Mouse (Mus musculus) splenic B cell, adult 2 months (primary cell): Measurements from ENCODE around the gene Bcar1.

Source experiments
- DNase-seq: peaks from one replicate; pipeline ENCODE4 v3.0.0-alpha.2; 2011; ENCODE audit warnings: low read depth, low spot score
- H3K27me3 ChIP-seq: 2 replicates; pipeline ENCODE4 v1.6.1; 2012; ENCODE audit warnings: mild to moderate bottlenecking, low read length, moderate library complexity, mixed read lengths; ENCODE audit not compliant: control insufficient read depth, poor library complexity, insufficient read depth, severe bottlenecking
- H3K36me3 ChIP-seq: 2 replicates; pipeline ENCODE4 v1.6.1; 2012; ENCODE audit warnings: mild to moderate bottlenecking, low read length, moderate library complexity, mixed read lengths; ENCODE audit not compliant: control insufficient read depth, poor library complexity, insufficient read depth, severe bottlenecking

The Bcar1 gene

GRCm38 (mm10) chr8:111743792-111744696 lies at the start of gene Bcar1:
Bcar1 (minus strand) TSS chr8:111743809.
- DNase-seq: no peak
- H3K27me3 ChIP-seq: no peaks in the 10 kb centered on the region
- no peaks in the 10 kb centered on the region for H3K36me3 ChIP-seq

DNA sequence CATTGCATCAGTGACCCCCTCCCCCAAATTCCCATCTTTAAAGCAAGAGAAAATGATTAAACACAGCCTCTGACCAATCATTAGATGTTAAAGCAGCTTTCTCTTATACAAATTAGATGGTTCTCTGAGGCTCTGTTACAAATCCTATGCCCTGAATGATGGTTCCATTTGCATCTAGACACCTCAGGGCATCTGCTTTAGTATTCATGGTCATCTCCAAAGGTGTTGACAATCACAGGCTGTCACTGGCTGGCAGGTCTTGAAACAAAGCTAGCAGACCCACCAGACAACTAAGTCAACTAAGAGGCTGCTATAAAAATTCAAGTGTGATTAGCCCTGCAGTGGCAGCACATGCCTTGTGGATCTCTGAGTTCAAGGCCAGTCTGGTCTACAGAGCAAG lies 46.0 kb upstream of the Bcar1 start:
- DNase-seq: no peak
- H3K36me3 ChIP-seq: no peaks in the 10 kb centered on the region

GRCm38 (mm10) chr8:111789200-111789599 lies 45.6 kb upstream of the Bcar1 start:
- H3K27me3 ChIP-seq: no peaks in the 10 kb centered on the region
- DNase-seq: no peak
- H3K36me3 ChIP-seq: no peaks in the 10 kb centered on the region

More for the DNA sequence above, 46.0 kb upstream of the Bcar1 start:
- H3K27me3 ChIP-seq: no peaks in the 10 kb centered on the region

DNA sequence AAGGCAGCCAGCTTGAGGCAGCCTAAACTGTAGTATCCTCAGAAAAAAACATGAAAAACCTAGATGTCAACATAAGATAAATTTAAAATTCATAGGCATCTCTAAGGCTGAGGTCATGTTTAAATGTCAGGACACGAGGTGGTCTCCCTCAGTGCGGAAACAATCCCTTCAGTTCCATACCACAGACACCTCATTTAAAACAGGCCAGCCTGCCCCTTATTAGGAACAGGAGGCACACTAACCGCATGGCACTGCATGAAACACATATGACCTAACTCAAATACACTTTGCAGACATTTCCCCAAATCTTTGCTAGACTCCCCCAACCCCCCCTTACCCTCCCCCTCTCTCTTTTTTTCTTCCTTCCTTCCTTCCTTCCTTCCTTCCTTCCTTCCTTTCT lies 44.9 kb upstream of the Bcar1 start:
- H3K27me3 ChIP-seq: no peaks in the 10 kb centered on the region
- no peak for DNase-seq
- H3K36me3 ChIP-seq: no peaks in the 10 kb centered on the region

DNA sequence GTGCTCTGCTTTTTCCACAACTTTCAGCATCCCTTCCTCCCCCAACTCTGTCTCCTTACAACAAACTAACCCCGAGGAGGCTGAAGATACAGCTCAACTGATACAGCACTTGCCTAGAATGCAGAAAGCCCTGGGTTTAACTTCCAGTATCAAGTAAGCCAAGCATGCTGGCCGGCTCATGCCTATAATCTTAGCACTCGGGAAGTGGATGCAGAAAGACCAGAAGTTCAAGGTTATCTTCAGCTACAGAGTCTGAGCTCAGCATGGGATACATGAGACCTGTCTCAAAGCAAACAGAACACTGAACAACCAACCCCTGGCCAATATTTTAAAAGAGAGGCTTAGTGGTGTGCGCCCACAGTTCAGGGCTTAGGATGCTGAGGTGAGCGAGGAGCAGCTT lies 44.5 kb upstream of the Bcar1 start:
- Histone ChIP-seq H3K36me3 (no peaks in the 10 kb centered on the region), H3K27me3 (no peaks in the 10 kb centered on the region)
- no peak for DNase-seq

GRCm38 (mm10) chr8:111787683-111788082 lies 44.1 kb upstream of the Bcar1 start:
- Histone ChIP-seq H3K27me3 (no peaks in the 10 kb centered on the region), H3K36me3 (0 out of 2 replicates have a peak, but pooled peaks cover 2% of the 10 kb centered on the region)
- no peak for DNase-seq

DNA sequence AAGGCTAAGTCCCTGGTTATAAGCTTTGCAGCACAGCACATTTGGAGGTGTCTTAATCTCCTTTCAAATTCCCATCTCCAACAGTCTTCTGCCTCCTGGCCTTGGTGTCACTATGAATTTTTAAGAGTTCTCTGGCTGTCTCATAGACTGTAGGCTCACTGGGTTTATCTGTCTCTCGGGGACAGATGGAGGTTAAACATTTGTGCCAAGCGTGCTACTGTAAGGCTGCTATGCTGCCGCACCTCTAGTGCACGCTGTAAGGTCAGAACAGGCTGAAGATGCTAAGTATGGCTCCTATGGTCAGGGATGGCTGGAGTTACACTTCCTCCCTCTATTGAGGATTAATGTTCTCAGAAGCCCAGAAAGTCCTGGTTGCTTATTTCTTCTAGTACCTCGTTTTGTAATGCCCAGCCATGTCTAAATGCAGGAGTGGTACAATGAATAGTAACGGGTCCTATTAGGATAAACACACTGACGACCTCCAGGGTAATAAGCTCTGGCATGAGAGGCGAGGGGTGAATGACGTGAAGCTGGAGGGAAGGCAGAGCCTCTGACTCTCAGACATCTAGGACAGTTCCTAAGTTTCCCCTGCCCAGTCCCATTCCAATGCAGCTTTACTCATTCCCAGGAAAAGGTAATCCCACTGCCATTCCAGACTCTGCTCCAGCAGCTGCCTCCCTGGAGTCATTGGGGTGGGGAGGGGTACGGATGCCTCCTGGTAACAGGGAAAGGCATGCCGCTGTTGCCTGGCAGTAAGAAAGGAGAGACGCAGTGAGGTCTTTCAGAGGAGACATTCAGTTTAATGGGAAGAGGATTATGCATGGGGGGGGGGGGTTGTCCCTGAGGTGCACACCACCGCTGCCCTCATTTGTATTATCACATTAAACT lies 43.3 kb upstream of the Bcar1 start:
- DNase-seq: no peak
- Histone ChIP-seq H3K27me3 (no peaks in the 10 kb centered on the region), H3K36me3 (0 out of 2 replicates have a peak, but pooled peaks cover 2% of the 10 kb centered on the region)

DNA sequence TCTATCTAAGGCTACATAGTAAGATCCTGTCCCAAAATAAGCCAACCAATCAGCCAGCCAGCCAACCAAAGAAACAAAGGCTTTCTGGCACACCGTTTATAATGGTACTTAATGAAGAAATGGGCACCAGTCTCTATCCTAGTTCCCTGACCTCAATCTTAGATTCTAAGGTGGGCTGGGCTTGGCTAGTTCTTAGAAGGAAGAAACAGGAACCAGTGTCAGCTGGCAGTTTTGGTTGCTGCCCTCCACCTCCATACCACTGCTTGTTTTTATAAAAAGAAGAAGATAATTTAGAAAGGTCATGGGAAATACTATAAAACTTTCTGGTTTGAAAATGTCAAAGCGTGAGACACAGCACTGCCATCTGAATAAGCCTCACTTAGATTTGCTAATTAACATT lies 42.5 kb upstream of the Bcar1 start:
- Histone ChIP-seq H3K27me3 (no peaks in the 10 kb centered on the region), H3K36me3 (0 out of 2 replicates have a peak, but pooled peaks cover 2% of the 10 kb centered on the region)
- DNase-seq: no peak

DNA sequence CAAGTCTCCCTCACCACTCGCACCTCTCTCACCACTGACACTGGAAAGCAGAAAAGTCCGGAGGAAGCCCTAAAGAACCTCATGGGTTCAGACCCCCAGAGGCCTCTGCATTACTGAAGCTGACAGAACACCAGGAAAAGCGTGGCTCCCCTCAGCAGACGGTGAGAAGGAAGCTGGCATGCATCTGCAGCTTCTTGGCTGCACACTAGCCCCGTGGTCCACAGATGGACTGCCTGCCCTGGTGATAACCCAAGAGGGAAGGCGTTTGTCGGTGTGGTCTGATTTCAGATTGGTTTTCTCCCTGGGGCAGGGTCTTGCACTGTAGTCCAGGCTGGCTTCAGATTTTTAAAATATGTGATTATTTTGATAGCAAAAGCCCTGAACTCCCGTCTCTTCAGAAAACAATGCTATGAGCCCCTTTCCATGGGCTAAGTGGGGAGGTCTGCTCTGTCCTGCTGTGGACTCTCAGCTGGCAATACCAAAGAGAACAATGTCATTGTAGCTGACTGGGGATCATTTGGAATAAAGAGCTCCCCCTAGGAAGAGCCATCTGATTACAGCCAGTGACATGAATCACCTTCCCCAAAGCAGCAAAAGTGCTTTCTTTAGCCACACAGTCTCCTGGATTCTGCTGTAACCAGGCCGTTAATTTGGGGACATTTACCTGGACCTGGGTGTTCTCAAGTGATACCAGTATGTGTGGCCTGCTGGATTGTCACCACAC lies 39.2 kb upstream of the Bcar1 start:
- no peak for DNase-seq
- Histone ChIP-seq H3K27me3 (no peaks in the 10 kb centered on the region), H3K36me3 (peaks cover 5% of the 10 kb centered on the region)

GRCm38 (mm10) chr8:111782161-111782560 lies 38.6 kb upstream of the Bcar1 start:
- no peaks in the 10 kb centered on the region for H3K27me3 ChIP-seq
- DNase-seq: no peak

DNA sequence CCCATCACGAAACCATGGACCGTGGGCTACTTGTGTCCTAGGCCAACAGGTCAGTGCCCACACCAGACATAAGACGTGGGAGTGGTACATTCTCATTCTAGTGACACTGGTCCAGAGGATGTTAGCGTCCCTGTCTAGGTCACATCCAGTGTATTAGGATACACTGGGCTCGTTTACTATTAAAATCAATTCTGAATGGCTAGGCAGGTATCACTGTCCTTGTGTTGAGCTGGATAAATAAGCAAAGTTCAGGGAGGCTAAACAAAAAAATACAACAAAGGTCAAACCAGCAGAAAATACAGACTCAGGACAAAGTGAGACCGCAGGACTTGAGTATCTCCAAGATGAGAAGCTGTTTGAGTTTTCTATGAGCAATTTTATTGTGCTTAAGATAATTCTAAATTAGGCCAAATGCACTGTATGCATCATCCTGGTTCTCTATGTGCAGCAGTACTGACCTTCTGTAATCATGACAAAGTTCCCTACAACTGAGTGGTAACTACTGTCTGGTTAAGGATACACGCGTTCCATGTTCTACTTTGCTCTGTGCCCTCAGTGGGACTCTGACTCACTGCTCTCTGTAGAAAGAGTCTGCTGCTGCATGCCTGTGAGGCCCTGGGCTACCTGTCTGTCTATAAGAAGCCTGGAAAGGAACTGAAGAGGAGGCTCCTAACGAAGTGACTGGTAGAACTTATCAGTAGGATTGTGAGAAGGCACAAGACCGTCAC lies 37.3 kb upstream of the Bcar1 start:
- DNase-seq: no peak
- H3K27me3 ChIP-seq: no peaks in the 10 kb centered on the region
- peaks cover 7% of the 10 kb centered on the region for H3K36me3 ChIP-seq

More at GRCm38 (mm10) chr8:111782161-111782560, 38.6 kb upstream of the Bcar1 start:
- peaks cover 5% of the 10 kb centered on the region for H3K36me3 ChIP-seq

DNA sequence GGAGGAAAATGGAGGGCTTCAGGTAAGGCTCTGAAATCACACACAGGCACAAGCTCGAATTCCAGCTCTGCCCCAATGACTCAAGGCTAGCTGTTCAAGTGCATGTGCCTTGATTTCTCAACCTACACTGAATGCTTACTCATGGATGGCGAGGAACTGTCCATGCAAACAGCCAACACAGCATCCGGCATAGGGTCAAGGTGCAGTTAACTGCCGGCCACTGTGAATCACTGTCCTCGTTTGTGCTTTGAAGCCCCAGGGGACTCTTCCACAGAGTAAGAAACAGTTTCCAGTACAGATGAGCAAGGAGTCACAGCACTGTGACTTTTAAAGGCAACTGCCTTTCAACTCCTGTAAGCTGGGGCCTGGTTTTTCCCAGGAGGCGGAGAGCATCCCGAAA lies 36.1 kb upstream of the Bcar1 start:
- peaks cover 7% of the 10 kb centered on the region for H3K36me3 ChIP-seq
- DNase-seq: no peak
- no peaks in the 10 kb centered on the region for H3K27me3 ChIP-seq

DNA sequence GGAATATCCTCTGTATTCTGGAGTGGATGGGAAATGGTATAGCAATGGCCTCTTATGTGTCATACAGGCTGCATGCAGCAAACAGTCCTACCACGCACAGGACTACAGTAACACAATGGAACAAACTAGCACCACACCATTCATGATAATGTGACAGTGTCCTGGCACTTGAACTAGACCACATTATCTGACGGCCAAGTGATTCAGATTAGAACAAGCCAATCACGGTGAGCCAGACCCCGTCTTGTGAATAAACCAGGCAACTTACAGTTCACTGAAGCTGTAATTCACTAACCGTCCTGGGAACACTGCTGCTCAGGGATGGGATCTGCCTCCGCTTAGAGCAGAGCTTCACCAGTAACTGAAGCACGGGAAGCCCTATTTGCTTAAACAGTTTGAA lies 35.2 kb upstream of the Bcar1 start:
- Histone ChIP-seq H3K36me3 (peaks cover 7% of the 10 kb centered on the region), H3K27me3 (no peaks in the 10 kb centered on the region)
- DNase-seq: no peak

GRCm38 (mm10) chr8:111776492-111776891 lies 32.9 kb upstream of the Bcar1 start:
- H3K36me3 ChIP-seq: peaks cover 9% of the 10 kb centered on the region
- DNase-seq: no peak
- no peaks in the 10 kb centered on the region for H3K27me3 ChIP-seq
